27 mouse cellular contexts compared by ENCODE assay signal in the genomic region with DNA sequence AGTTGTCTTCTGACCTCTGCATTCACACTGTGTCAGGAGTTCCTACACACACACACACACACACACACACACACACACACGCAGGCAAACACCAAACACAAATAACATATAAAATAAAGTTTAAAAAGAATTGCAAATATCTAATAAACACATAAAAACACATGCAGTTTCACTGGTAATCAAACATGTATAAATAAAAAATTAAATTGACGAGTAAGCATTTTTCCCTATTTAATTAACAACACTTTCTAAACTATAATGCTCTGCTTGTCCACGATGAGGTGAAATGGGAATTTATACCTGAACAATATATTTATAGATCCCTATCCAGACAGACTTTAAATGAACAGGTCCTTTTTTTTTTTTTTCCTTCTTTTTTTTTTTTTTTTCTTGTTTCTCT. TPM values are rescaled to one million over a fixed set of nuclear protein-coding genes. Genes with fewer than 3 reads are reported as not detected.
"Had no signal": no experiment of that assay in that cellular context is flagged by ENCODE, and none has a peak within 500 bp of the region (broad histone marks: within the 10 kb centered on the region; RNA-seq: fewer than 3 reads in every experiment).

No protein-coding gene starts in this region.

- H3K36me3 ChIP-seq: embryonic facial prominence, embryonic 10.5 days; embryonic facial prominence, embryonic 12.5 days; embryonic facial prominence, embryonic 13.5 days; embryonic facial prominence, embryonic 15.5 days; forebrain, embryonic 10.5 days; forebrain, embryonic 12.5 days; forebrain, embryonic 15.5 days; heart, embryonic 10.5 days had no signal

- H3K9ac ChIP-seq: embryonic facial prominence, embryonic 12.5 days; embryonic facial prominence, embryonic 13.5 days; embryonic facial prominence, embryonic 15.5 days; forebrain, embryonic 12.5 days; forebrain, embryonic 13.5 days; forebrain, embryonic 15.5 days; forebrain, postnatal 0 days had no signal

- H3K4me3 ChIP-seq: embryonic facial prominence, embryonic 10.5 days; embryonic facial prominence, embryonic 12.5 days; embryonic facial prominence, embryonic 13.5 days; embryonic facial prominence, embryonic 15.5 days; erythroblast, embryonic 14.5 days; forebrain, embryonic 10.5 days; forebrain, embryonic 12.5 days; forebrain, embryonic 13.5 days; forebrain, embryonic 15.5 days; gastrocnemius, adult 2 months; heart, adult 2 months; heart, embryonic 10.5 days had no signal

- H3K9me3 ChIP-seq: embryonic facial prominence, embryonic 10.5 days; embryonic facial prominence, embryonic 12.5 days; embryonic facial prominence, embryonic 13.5 days; embryonic facial prominence, embryonic 15.5 days; forebrain, embryonic 10.5 days; forebrain, embryonic 12.5 days; forebrain, embryonic 15.5 days; heart, embryonic 10.5 days had no signal

- H3K27me3 ChIP-seq: embryonic facial prominence, embryonic 12.5 days; embryonic facial prominence, embryonic 13.5 days; embryonic facial prominence, embryonic 15.5 days; forebrain, embryonic 12.5 days; forebrain, embryonic 13.5 days; forebrain, embryonic 15.5 days had no signal

- DNase-seq: cerebellum, adult 9-11 months; cerebellum, postnatal 10 days; cerebellum, postnatal 14 days; cerebellum, postnatal 25 days; cerebellum, postnatal 36 days; embryo, embryonic 11 days; forebrain, postnatal 0 days; gastrocnemius, adult 2 months; gastrocnemius, postnatal 10 days; gastrocnemius, postnatal 14 days; gastrocnemius, postnatal 25 days; gastrocnemius, postnatal 36 days; heart, adult 18-20 months; heart, adult 2 months had no signal

- H3K4me1 ChIP-seq: embryonic facial prominence, embryonic 10.5 days; embryonic facial prominence, embryonic 12.5 days; embryonic facial prominence, embryonic 13.5 days; embryonic facial prominence, embryonic 15.5 days; forebrain, embryonic 10.5 days; forebrain, embryonic 12.5 days; forebrain, embryonic 13.5 days; forebrain, embryonic 15.5 days had no signal

- H3K27ac ChIP-seq: embryonic facial prominence, embryonic 10.5 days; embryonic facial prominence, embryonic 12.5 days; embryonic facial prominence, embryonic 13.5 days; embryonic facial prominence, embryonic 15.5 days; forebrain, embryonic 10.5 days; forebrain, embryonic 12.5 days; forebrain, embryonic 13.5 days; forebrain, embryonic 15.5 days; gastrocnemius, adult 2 months; heart, adult 2 months; heart, embryonic 10.5 days had no signal

RNA-seq across cellular contexts. Expression of gene Frmpd1, which starts 18.7 kb away (rescaled TPM):
- total RNA-seq: common myeloid progenitor, adult 5-6 weeks; gastrocnemius, adult 18-20 months; granulocyte monocyte progenitor cell, adult 5-6 weeks had no signal
